Mouse (Mus musculus) kidney, postnatal 0 days (tissue): ENCODE measurements around the gene Jtb. TPM values are rescaled to one million over a fixed set of nuclear protein-coding genes. Genes with fewer than 3 reads are reported as not detected.

Experiments
- ATAC-seq: fragments of 200-750 bp; cut with Nextera tagmentation; replicated peaks from 2 replicates; pipeline ENCODE4 v1.8.0; 2017; ENCODE audit warnings: low read depth, moderate number of reproducible peaks, moderate TSS enrichment, moderate library complexity; ENCODE audit not compliant: low FRiP score
- DNase-seq: peaks from one replicate; pipeline ENCODE4 v3.0.0-alpha.2; 2016; ENCODE audit warnings: low spot score
- H3K27ac ChIP-seq: fragments of 300-500 bp; sonication (generic); 2 replicates; pipeline ENCODE4 v1.5.1; 2014; ENCODE audit warnings: mild to moderate bottlenecking
- H3K27me3 ChIP-seq: fragments of 300-500 bp; sonication (generic); 2 replicates; pipeline ENCODE4 v1.6.1; 2014; ENCODE audit warnings: low read length, mixed read lengths; ENCODE audit not compliant: insufficient read depth
- H3K36me3 ChIP-seq: fragments of 300-500 bp; sonication (generic); 2 replicates; pipeline ENCODE4 v1.6.1; 2014; ENCODE audit warnings: low read length, mixed read lengths; ENCODE audit not compliant: insufficient read depth
- H3K4me1 ChIP-seq: fragments of 300-500 bp; sonication (generic); replicated peaks from 2 replicates; pipeline ENCODE4 v1.6.1; 2014; ENCODE audit warnings: antibody characterized with exemption, low read length, mixed read lengths; ENCODE audit not compliant: insufficient read depth
- H3K4me2 ChIP-seq: fragments of 300-500 bp; sonication (generic); 2 replicates; pipeline ENCODE4 v1.6.1; 2014; ENCODE audit warnings: mild to moderate bottlenecking, low read length, moderate library complexity, mixed read lengths
- H3K4me3 ChIP-seq: fragments of 300-500 bp; sonication (generic); replicated peaks from 2 replicates; pipeline ENCODE4 v1.5.1; 2014; ENCODE audit warnings: low read depth, low read length
- H3K9ac ChIP-seq: fragments of 300-500 bp; sonication (generic); 2 replicates; pipeline ENCODE4 v1.6.1; 2014; ENCODE audit warnings: low read depth, low read length
- H3K9me3 ChIP-seq: fragments of 300-500 bp; sonication (generic); replicated peaks from 2 replicates; pipeline ENCODE4 v1.6.1; 2016; ENCODE audit warnings: low read length, inconsistent platforms, mixed read lengths
- CTCF ChIP-seq: IDR thresholded peaks from 2 replicates; pipeline ENCODE4 v1.5.1; 2016; ENCODE audit warnings: antibody characterized with exemption, low read depth, mild to moderate bottlenecking, moderate library complexity
- WGBS: fragments of 180-500 bp; shearing (Covaris S2); extraction: QIAGEN DNeasy Blood & Tissue Kit; methylation state at CpG from one replicate; pipeline ENCODE4 v1.1.7; 2014; 5-methylcytosine and 5-hydroxymethylcytosine counted together
- polyA plus RNA-seq: library from polyadenylated mRNA; unstranded; fragments of >200 nt; fragmentation: Nextera tagmentation; extraction: Ambion mirVana; gene quantifications from 2 replicates; pipeline ENCODE4 v1.2.1, GENCODE M21; 2015

Gene Jtb
- polyA plus RNA-seq, 1 experiment from 2014 or later, result 160 TPM

GRCm38 (mm10) chr3:90265034-90265931 is 33.9 kb downstream of the Jtb start, which contains the start of gene Dennd4b:
Dennd4b (plus strand) TSS chr3:90265185.
- peak within 1 kb of the TSS; percentile 98 for H3K27ac ChIP-seq
- no peaks in the 10 kb centered on the region for H3K9me3 ChIP-seq
- DNase-seq (peak; percentile 94), ATAC-seq (peak; percentile 88)
- TF ChIP-seq CTCF, result peak; percentile 87
- under 1% methylated on average over 74 of the region's 87 CpGs for WGBS
- peaks cover 7% of the 10 kb centered on the region; the same call in 1 of the 2 replicates for H3K4me1 ChIP-seq
- peak within 1 kb of the TSS; percentile 92 for H3K9ac ChIP-seq
- H3K27me3 ChIP-seq, result no peaks in the 10 kb centered on the region
- peaks cover 29% of the 10 kb centered on the region for H3K36me3 ChIP-seq
- H3K4me2 ChIP-seq, result peak within 1 kb of the TSS; percentile 86
- peak within 1 kb of the TSS; percentile 90 for H3K4me3 ChIP-seq

- peak; percentile 21 for ATAC-seq
- Histone ChIP-seq H3K36me3 (peaks cover 21% of the 10 kb centered on the region), H3K4me3 (peak overlapping the region; percentile 90), H3K9ac (peak overlapping the region; percentile 92), H3K9me3 (no peaks in the 10 kb centered on the region), H3K27ac (peak overlapping the region; percentile 98), H3K4me1 (peaks cover 7% of the 10 kb centered on the region; the same call in 1 of the 2 replicates), H3K4me2 (peak overlapping the region; percentile 86), H3K27me3 (no peaks in the 10 kb centered on the region)
- no peak for TF ChIP-seq CTCF
- WGBS, result 24% methylated on average over 16 of the region's 16 CpGs
- peak; percentile 35 for DNase-seq
Measured at GRCm38 (mm10) chr3:90265932-90266741, 34.7 kb downstream of the Jtb start.

DNA sequence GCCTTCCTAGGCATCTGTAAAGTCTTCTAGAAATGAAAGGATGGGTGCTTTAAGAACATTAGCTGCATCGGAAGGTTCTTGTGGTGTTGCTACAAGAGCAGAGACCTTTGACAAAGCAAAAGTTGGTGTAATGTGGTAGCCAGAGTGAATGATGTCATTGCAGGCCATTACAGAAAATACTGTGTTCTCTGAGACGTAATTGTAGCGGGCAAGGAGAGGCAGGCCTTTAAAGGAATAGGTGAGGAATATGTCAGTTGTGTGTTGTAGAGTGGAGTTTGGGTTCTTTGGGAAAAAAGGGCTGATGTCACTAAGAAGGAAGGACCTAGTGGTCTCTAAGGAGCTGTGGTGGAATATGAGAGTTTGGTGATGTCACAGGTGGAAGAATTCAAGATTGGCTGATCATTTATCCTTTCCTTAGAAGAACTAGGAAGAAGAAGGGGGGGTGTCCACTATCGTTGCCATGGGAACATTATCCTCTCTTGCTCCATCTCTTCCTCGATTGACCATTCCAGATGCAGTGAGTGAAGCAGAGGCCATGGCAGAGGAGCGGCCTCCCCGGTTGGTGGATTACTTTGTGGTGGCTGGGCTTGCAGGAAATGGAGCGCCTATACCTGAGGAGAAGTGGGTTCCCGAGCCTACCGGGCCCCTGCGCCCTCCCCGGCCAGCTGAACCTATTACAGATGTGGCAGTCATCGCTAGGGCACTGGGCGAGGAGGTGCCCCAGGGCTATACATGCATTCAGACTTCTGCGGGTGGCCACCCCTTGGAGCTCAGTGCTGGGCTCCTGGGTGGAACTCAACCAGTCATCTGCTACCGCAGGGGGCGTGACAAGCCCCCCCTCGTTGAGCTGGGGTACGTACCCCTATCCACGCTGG is 35.7 kb downstream of the Jtb start:
- 91% methylated on average over 20 of the region's 20 CpGs for WGBS
- H3K36me3 ChIP-seq, result peaks cover 11% of the 10 kb centered on the region
- DNase-seq (no peak), ATAC-seq (no peak)
- H3K27ac ChIP-seq, result peak overlapping the region; percentile 98; the same call in 1 of the 2 replicates
- H3K4me1 ChIP-seq, result peaks cover 7% of the 10 kb centered on the region; the same call in 1 of the 2 replicates
- no peak overlapping the region for H3K9ac ChIP-seq
- no peak for TF ChIP-seq CTCF
- no peaks in the 10 kb centered on the region for H3K9me3 ChIP-seq
- H3K4me3 ChIP-seq, result no peak overlapping the region; the same call in 1 of the 2 replicates
- H3K27me3 ChIP-seq, result no peaks in the 10 kb centered on the region
- H3K4me2 ChIP-seq, result peak overlapping the region; percentile 86

DNA sequence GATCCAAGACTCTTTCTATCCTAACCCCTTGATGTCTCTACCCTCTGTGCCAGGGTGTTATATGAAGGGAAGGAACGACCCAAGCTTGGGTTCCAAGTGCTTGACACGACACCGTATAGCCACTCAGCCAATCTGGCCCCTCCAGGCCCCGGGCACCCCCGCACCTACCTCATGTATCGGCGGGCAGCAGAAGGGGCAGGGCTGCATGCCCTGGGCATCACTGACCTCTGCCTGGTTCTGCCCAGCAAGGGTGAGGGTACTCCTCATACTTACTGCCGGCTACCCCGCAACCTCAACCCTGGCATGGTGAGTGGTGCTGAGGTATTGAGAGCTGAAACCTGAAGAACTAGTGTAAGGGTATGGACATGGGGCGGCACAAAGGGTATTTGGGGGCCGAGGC is 36.8 kb downstream of the Jtb start:
- Histone ChIP-seq H3K36me3 (0 out of 2 replicates have a peak, but pooled peaks cover 12% of the 10 kb centered on the region), H3K4me3 (no peak overlapping the region), H3K27me3 (no peaks in the 10 kb centered on the region), H3K4me2 (no peak overlapping the region), H3K9ac (no peak overlapping the region), H3K27ac (no peak overlapping the region), H3K4me1 (peaks cover 7% of the 10 kb centered on the region; the same call in 1 of the 2 replicates), H3K9me3 (no peaks in the 10 kb centered on the region)
- DNase-seq (no peak), ATAC-seq (no peak)
- 95% methylated on average over 11 of the region's 11 CpGs for WGBS
- TF ChIP-seq CTCF, result no peak

DNA sequence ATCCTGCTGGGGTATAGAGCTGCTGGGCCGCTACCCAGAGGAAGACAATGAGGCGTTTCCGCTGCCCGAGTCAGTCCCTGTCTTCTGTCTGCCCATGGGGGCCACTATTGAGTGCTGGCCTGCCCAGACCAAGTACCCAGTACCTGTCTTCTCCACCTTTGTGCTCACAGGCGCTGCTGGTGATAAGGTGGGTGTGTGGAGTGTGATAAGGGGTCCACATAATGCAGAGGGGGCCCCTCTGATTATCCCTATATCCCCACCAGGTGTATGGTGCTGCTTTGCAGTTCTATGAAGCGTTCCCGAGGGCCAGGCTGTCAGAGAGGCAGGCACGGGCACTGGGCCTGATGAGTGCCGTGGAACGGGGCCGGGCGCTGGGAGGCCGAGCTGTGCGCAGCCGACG is 37.6 kb downstream of the Jtb start:
- Histone ChIP-seq H3K4me1 (peaks cover 7% of the 10 kb centered on the region; the same call in 1 of the 2 replicates), H3K4me3 (no peak overlapping the region), H3K27me3 (no peaks in the 10 kb centered on the region), H3K36me3 (peaks cover 12% of the 10 kb centered on the region; the same call in 1 of the 2 replicates), H3K4me2 (no peak overlapping the region), H3K9me3 (no peaks in the 10 kb centered on the region), H3K27ac (no peak overlapping the region), H3K9ac (no peak overlapping the region)
- ATAC-seq (no peak), DNase-seq (no peak)
- 91% methylated on average over 16 of the region's 16 CpGs for WGBS
- TF ChIP-seq CTCF, result no peak
